Mouse (Mus musculus) thymus, postnatal 25 days (tissue): ENCODE measurements around the gene Zswim3.
A peak's percentile ranks its signal among the peaks of the same experiment; 100 is the strongest.
"Not testable (repeated sequence)": the region's sequence is repeated elsewhere in the genome, so short reads cannot be mapped to it uniquely, and the experiment has no call there.

ENCODE experiments used
- DNase-seq: peaks from one replicate; pipeline ENCODE4 v3.0.0; 2022

Gene Zswim3

DNA sequence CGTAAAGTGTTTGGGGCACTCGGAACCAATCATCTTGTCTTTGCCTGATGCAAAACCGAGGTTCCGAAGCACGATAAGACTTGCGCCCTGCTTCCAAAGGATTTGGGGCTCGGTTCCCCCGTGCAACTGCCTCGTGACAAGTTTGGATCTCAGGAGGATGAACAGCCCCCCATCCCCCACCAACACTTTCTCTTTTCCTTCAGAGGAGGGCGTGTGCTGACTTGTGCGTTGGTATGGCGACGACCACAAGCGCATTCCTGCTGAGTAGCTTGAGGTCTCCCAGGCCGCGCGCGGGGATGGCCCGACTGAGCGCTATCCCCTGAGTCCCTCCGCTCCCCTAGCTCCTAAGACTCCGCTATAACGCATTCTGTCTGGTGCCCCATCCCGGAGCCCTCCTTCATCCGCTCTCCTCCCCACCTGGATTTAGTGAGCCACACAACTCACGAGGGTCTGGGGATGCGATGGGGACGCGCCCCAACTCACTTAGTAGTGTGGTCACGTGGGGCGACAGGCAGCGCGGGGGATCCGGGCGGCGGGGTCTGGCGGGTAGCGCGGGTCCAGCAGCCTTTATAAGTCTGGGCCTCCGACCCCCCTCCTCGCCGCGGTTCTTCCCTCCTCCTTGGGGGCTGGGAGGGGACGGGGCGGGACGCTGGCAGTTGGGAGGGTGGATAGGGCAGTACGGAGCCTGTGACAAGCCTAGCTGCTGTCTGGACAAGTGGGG is 52.4 kb downstream of the Zswim3 start, which contains the start of gene Pltp:
Pltp (minus strand) TSS at position 611 of the 721 bp plus-strand sequence.
- peak; percentile 26 for DNase-seq

DNA sequence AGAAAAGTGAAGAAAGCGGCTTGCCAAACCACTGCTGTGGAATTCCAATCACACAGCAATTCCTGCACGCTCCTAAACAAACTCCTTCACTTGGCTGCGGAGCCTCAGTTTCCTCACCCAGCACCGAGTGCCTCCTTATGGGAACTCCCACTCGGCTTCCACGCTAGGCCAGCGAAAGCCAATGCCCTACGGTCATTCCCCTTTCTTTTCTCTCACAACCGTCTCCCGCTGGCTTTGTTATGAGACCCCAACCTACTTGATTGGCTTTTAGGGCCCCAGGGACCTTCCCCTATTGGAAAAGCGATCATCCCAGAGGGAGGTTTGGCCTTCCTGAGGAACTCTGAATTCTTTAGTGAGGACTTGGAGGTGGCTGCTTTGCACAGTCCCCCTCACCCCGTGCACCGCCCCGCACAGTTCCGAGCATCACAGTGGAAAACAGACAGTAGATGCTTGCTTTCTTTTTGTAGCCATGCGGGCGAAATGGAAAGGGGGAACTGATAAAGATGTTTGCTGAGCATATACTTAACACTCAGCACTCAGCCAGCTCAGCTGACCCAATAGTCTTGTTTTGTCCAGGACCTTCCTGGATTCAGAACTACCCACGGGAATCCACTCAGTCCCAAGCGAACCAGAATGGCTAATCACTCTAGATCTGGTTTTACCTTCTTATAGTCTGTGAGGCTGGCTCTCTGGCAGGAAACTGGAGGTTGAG is 53.1 kb downstream of the Zswim3 start:
- no peak for DNase-seq

DNA sequence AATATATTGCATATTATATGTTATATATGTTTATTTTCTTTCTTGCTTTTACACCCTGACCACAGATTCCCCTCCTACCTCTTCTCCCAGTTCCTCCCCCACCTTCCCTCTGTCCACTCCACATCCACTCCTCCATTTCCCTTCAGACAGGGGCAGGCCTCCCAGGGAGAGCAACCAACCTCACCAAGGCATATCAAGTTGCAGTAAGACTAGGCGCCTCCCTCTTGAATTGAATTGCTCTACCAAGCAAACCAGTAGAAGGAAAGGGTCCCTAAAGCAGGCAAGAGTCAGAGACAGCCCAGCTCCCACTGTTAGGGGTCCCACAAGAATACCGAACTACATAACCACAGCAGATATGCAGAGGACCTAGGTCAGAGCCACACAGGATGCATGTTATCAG is 54.3 kb downstream of the Zswim3 start:
- no peak for DNase-seq

DNA sequence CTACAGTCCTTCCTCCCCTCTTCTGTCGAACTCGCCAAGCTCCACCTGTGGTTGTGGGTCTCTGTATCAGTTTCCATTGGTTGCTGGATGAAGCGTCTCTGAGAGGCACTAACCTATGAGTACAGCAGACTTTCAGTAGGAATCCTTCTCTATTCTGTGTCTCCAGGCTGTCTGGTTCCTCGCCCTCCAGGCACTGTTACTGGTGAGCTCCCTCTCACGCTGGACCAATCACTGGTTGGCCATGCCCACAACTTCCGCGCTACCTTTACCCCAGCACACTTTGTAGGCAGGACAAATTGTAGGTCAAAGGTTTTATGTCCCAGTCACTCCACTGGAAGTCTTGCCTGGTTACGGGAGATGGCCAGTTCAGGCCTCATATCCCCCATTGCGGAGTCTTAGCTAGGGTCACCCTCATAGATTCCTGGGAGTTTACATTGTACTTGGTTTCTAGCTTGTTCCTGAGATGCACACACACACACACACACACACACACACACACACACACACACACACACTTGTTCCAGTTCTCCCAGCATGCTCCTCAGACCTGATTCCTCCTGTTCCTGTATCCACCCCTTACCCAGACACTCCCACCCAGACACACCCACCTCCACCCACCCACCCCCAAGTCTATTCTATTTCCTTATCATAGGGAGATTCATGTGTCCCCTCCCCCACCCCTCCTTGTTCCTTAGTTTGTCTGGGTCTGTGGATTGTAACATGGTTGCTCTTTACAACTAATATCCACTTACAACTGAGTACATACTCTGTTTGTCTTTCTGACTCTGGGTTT is 54.9 kb downstream of the Zswim3 start:
- DNase-seq = no peak

GRCm38 (mm10) chr2:164861094-164861493 is 56.2 kb downstream of the Zswim3 start:
- no peak for DNase-seq

DNA sequence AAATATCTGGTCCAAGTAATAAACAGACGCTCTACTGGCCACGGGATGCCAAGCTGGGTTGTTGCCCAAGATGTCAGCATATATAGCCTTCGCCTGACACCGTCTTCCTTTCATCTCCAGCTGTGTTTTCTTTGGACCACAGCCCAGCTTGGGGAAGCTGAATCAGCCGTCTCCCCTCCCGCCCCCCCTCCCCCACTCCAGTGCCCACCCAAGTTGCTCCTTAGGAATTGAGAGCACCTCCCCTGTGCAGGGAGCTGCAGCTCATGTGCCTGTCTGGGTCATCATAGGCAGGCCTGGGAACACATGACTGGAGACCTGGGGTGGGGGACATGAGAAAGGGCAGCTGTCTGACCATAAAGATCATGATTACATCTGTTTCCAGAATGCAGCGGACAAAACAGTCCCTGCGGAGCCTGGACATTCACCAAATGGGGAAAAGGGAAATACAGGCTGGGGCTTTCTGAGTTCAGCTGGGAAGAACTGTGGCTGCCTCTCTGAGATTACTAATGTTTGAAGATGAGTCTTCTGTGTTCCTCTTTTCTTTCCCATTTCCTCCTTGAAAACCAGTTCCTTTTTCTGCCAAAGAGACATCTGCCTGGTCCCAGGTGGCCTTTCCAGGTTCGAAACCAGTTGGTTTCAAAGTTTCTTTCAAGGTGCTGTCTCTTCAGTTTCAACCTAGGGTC is 57.4 kb downstream of the Zswim3 start:
- DNase-seq = no peak

DNA sequence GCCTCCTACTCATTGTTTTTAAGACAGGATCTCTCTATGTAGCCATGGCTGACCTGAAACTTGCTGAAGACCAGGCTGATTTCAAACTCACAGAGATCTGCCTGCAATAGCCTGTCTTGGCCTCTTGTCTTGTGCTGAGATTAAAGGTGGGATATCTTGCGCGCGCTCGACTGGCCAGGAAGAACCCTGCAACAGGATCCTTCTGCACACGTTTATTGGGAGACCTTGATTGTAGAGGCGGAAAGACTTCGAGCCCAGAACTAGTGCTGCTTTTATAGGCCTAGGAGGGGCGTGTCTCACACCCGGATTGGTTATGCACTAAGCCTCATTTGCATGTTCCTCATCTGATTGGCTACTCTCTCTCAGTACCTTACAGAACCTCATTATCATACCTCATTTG is 58.5 kb downstream of the Zswim3 start:
- not testable (repeated sequence) for DNase-seq

- no peak for DNase-seq
Measured at GRCm38 (mm10) chr2:164864593-164864992, 59.7 kb downstream of the Zswim3 start.

DNA sequence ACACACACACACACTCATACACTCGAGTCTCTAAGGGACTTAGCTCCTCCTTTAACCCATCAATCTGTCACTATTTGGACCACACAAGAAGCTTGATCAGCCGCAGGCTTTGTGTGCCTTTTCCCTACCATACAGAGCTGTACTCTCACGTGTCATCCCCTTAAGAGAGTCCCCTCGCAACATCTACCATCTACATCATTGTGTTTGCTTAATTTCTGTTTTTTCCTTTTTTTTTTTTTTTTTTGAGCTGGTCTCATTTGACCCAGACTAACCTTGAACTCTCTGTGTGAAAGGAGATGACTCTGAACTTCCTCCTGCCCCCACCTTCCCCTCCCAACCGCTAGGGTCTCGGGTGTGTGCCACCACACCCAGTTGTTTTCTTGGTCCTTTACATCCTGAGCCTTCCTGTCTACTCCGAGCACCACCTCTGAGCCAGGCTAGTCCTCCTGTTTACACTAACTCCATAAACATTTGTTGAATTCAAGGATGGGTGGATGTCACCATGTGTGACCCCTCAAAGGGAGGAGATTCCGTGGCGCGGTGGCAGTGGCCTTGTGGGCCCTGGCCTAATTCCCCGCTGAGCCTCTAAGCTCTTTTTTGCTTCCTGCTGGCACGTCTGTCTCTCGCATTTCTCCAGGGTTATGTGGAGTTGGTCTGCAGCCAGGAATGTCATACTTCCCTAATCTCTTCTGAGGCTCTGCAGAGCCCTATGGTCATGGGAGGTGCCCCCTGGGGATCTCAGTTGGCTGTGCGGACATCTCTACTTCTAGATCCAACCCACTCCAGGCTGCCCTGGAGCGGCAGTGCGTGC is 62.0 kb downstream of the Zswim3 start:
- no peak for DNase-seq

DNA sequence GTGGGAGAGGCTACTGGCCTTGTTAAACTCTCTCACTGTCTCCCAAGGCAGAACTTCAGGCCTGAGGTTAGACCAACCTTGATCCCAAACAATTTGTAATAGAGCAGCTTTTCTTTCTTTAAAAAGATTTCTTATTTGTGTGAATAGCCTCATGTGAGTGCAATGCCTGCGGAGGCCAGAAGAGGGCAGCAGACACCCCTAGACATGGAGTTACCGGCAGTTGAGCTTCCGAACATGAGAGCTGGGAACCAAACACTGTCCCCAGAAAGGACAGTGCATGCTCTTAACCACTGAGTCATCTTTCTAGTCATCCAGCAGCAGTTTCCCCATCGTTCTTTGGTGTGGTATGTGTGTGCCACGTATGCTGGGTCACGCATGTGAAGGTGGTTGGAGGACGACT is 62.7 kb downstream of the Zswim3 start:
- no peak for DNase-seq

GRCm38 (mm10) chr2:164868491-164868890 is 63.6 kb downstream of the Zswim3 start:
- no peak for DNase-seq
